Mouse (Mus musculus): ENCODE measurements at regions not wholly inside any gene's neighbourhood (a gene's known extent, or its start where the extent isn't known, plus 50 kb on each side); places are given as distances from the start of the nearest gene placed in this dataset.

- no peak overlapping the region for H3K9ac ChIP-seq
- no peak for ATAC-seq (ENCODE audit: low read depth)
- no peaks in the 10 kb centered on the region for H3K36me3 ChIP-seq
- no peaks in the 10 kb centered on the region for H3K4me1 ChIP-seq (replicated peaks)
- no peak overlapping the region for H3K4me3 ChIP-seq (replicated peaks)
- no peak overlapping the region for H3K27ac ChIP-seq
- DNase-seq: no peak
- H3K27me3 ChIP-seq: no peaks in the 10 kb centered on the region
- H3K9me3 ChIP-seq (replicated peaks): no peaks in the 10 kb centered on the region
- no peak overlapping the region for H3K4me2 ChIP-seq
Measured at GRCm38 (mm10) chr12:96419567-96419966, 727.5 kb downstream of the Flrt2 start.

- Histone ChIP-seq H3K9ac (no peak overlapping the region), H3K4me2 (no peak overlapping the region), H3K36me3 (no peaks in the 10 kb centered on the region), H3K4me1 (replicated peaks) (no peaks in the 10 kb centered on the region), H3K4me3 (replicated peaks) (no peak overlapping the region), H3K27me3 (no peaks in the 10 kb centered on the region), H3K9me3 (replicated peaks) (no peaks in the 10 kb centered on the region), H3K27ac (no peak overlapping the region)
- WGBS (ENCODE audit: insufficient replicate concordance): 39% methylated on average over 3 of the region's 3 CpGs
- ATAC-seq (ENCODE audit: low read depth): no peak
- DNase-seq: no peak
Measured at GRCm38 (mm10) chr12:96427589-96427988, 735.6 kb downstream of the Flrt2 start.

GRCm38 (mm10) chr12:96442546-96442945 is 750.5 kb downstream of the Flrt2 start:
- Histone ChIP-seq H3K4me1 (replicated peaks) (no peaks in the 10 kb centered on the region), H3K27ac (no peak overlapping the region), H3K4me3 (replicated peaks) (no peak overlapping the region), H3K36me3 (no peaks in the 10 kb centered on the region), H3K9ac (no peak overlapping the region), H3K27me3 (no peaks in the 10 kb centered on the region), H3K4me2 (no peak overlapping the region), H3K9me3 (replicated peaks) (no peaks in the 10 kb centered on the region)
- WGBS (ENCODE audit: insufficient replicate concordance): 60% methylated on average over 3 of the region's 3 CpGs
- ATAC-seq (ENCODE audit: low read depth): no peak
- DNase-seq: no peak

- Histone ChIP-seq H3K4me1 (replicated peaks) (no peaks in the 10 kb centered on the region), H3K9me3 (replicated peaks) (no peaks in the 10 kb centered on the region), H3K4me2 (no peak overlapping the region), H3K27ac (no peak overlapping the region), H3K36me3 (no peaks in the 10 kb centered on the region), H3K4me3 (replicated peaks) (no peak overlapping the region), H3K9ac (no peak overlapping the region), H3K27me3 (no peaks in the 10 kb centered on the region)
- DNase-seq: no peak
- ATAC-seq (ENCODE audit: low read depth): no peak
- whole genome bisulfite sequencing (ENCODE audit: insufficient replicate concordance): 36% methylated on average over 3 of the region's 3 CpGs
Measured at GRCm38 (mm10) chr12:96453374-96453773, 761.3 kb downstream of the Flrt2 start.

GRCm38 (mm10) chr12:96476344-96476743 is 784.3 kb downstream of the Flrt2 start:
- H3K4me1 ChIP-seq (replicated peaks): no peaks in the 10 kb centered on the region
- H3K9me3 ChIP-seq (replicated peaks): no peaks in the 10 kb centered on the region
- DNase-seq (no peak), ATAC-seq (ENCODE audit: low read depth) (no peak)
- no peaks in the 10 kb centered on the region for H3K36me3 ChIP-seq
- H3K4me3 ChIP-seq (replicated peaks): no peak overlapping the region
- WGBS (ENCODE audit: insufficient replicate concordance): 33% methylated on average over 3 of the region's 3 CpGs
- no peak overlapping the region for H3K9ac ChIP-seq
- H3K27me3 ChIP-seq: no peaks in the 10 kb centered on the region
- no peak overlapping the region for H3K4me2 ChIP-seq
- no peak overlapping the region for H3K27ac ChIP-seq

GRCm38 (mm10) chr12:96488448-96488960 is 796.5 kb downstream of the Flrt2 start:
- Histone ChIP-seq H3K27ac (no peak overlapping the region), H3K4me2 (no peak overlapping the region), H3K27me3 (no peaks in the 10 kb centered on the region), H3K9me3 (replicated peaks) (no peaks in the 10 kb centered on the region), H3K4me3 (replicated peaks) (no peak overlapping the region), H3K9ac (no peak overlapping the region), H3K4me1 (replicated peaks) (no peaks in the 10 kb centered on the region), H3K36me3 (no peaks in the 10 kb centered on the region)
- WGBS (ENCODE audit: insufficient replicate concordance): 52% methylated on average over 1 of the region's 1 CpGs
- no peak for ATAC-seq (ENCODE audit: low read depth)
- no peak for DNase-seq

GRCm38 (mm10) chr12:96509658-96510057 is 817.6 kb downstream of the Flrt2 start:
- H3K36me3 ChIP-seq: no peaks in the 10 kb centered on the region
- H3K4me2 ChIP-seq: no peak overlapping the region
- no peak overlapping the region for H3K4me3 ChIP-seq (replicated peaks)
- DNase-seq (no peak), ATAC-seq (ENCODE audit: low read depth) (no peak)
- H3K9me3 ChIP-seq (replicated peaks): no peaks in the 10 kb centered on the region
- H3K4me1 ChIP-seq (replicated peaks): no peaks in the 10 kb centered on the region
- H3K27me3 ChIP-seq: no peaks in the 10 kb centered on the region
- H3K9ac ChIP-seq: no peak overlapping the region
- 61% methylated on average over 1 of the region's 1 CpGs for WGBS (ENCODE audit: insufficient replicate concordance)
- no peak overlapping the region for H3K27ac ChIP-seq

GRCm38 (mm10) chr12:96558824-96559223 is 866.8 kb downstream of the Flrt2 start:
- Histone ChIP-seq H3K9ac (no peak overlapping the region), H3K4me3 (replicated peaks) (no peak overlapping the region), H3K4me1 (replicated peaks) (no peaks in the 10 kb centered on the region), H3K27me3 (no peaks in the 10 kb centered on the region), H3K9me3 (replicated peaks) (no peaks in the 10 kb centered on the region), H3K36me3 (no peaks in the 10 kb centered on the region), H3K4me2 (no peak overlapping the region), H3K27ac (no peak overlapping the region)
- ATAC-seq (ENCODE audit: low read depth): no peak
- DNase-seq: no peak
- 73% methylated on average over 1 of the region's 1 CpGs for WGBS (ENCODE audit: insufficient replicate concordance)

GRCm38 (mm10) chr12:96594845-96595244 is 902.8 kb downstream of the Flrt2 start:
- 39% methylated on average over 3 of the region's 3 CpGs for WGBS (ENCODE audit: insufficient replicate concordance)

GRCm38 (mm10) chr12:96615134-96615533 is 923.1 kb downstream of the Flrt2 start:
- ATAC-seq (ENCODE audit: low read depth) (no peak), DNase-seq (no peak)
- no peak overlapping the region for H3K4me2 ChIP-seq
- no peak overlapping the region for H3K9ac ChIP-seq
- 46% methylated on average over 2 of the region's 2 CpGs for WGBS (ENCODE audit: insufficient replicate concordance)
- no peaks in the 10 kb centered on the region for H3K4me1 ChIP-seq (replicated peaks)
- H3K4me3 ChIP-seq (replicated peaks): no peak overlapping the region
- H3K36me3 ChIP-seq: no peaks in the 10 kb centered on the region
- no peaks in the 10 kb centered on the region for H3K27me3 ChIP-seq
- no peaks in the 10 kb centered on the region for H3K9me3 ChIP-seq (replicated peaks)
- H3K27ac ChIP-seq: no peak overlapping the region

More at GRCm38 (mm10) chr12:96594845-96595244, 902.8 kb downstream of the Flrt2 start:
- H3K4me2 ChIP-seq: no peak overlapping the region
- no peaks in the 10 kb centered on the region for H3K36me3 ChIP-seq
- H3K27ac ChIP-seq: no peak overlapping the region
- no peak for ATAC-seq (ENCODE audit: low read depth)
- H3K4me3 ChIP-seq (replicated peaks): no peak overlapping the region
- no peaks in the 10 kb centered on the region for H3K27me3 ChIP-seq
- DNase-seq: no peak
- no peaks in the 10 kb centered on the region for H3K4me1 ChIP-seq (replicated peaks)
- no peaks in the 10 kb centered on the region for H3K9me3 ChIP-seq (replicated peaks)
- no peak overlapping the region for H3K9ac ChIP-seq

GRCm38 (mm10) chr12:96615850-96616249 is 923.8 kb downstream of the Flrt2 start:
- no peaks in the 10 kb centered on the region for H3K4me1 ChIP-seq (replicated peaks)
- WGBS (ENCODE audit: insufficient replicate concordance): 52% methylated on average over 4 of the region's 4 CpGs
- DNase-seq: no peak

GRCm38 (mm10) chr12:96617226-96617625 is 925.2 kb downstream of the Flrt2 start:
- 67% methylated on average over 2 of the region's 2 CpGs for WGBS (ENCODE audit: insufficient replicate concordance)
- H3K9ac ChIP-seq: no peak overlapping the region
- no peaks in the 10 kb centered on the region for H3K9me3 ChIP-seq (replicated peaks)
- no peaks in the 10 kb centered on the region for H3K4me1 ChIP-seq (replicated peaks)
- H3K27me3 ChIP-seq: no peaks in the 10 kb centered on the region
- ATAC-seq (ENCODE audit: low read depth) (no peak), DNase-seq (no peak)
- H3K27ac ChIP-seq: no peak overlapping the region
- no peak overlapping the region for H3K4me2 ChIP-seq
- H3K4me3 ChIP-seq (replicated peaks): no peak overlapping the region
- no peaks in the 10 kb centered on the region for H3K36me3 ChIP-seq

More at GRCm38 (mm10) chr12:96615850-96616249, 923.8 kb downstream of the Flrt2 start:
- Histone ChIP-seq H3K9me3 (replicated peaks) (no peaks in the 10 kb centered on the region), H3K36me3 (no peaks in the 10 kb centered on the region), H3K27ac (no peak overlapping the region), H3K4me3 (replicated peaks) (no peak overlapping the region), H3K9ac (no peak overlapping the region), H3K4me2 (no peak overlapping the region), H3K27me3 (no peaks in the 10 kb centered on the region)
- no peak for ATAC-seq (ENCODE audit: low read depth)

All from liver, embryonic 13.5 days (tissue).